Mouse (Mus musculus): ENCODE measurements around the gene Dusp22.

The Dusp22 gene

GRCm38 (mm10) chr13:30669277-30669676 is 9.5 kb downstream of the Dusp22 start:
- DNase-seq (ENCODE audit: low spot score): no peak

- no peak for DNase-seq (ENCODE audit: low spot score)
Observed at GRCm38 (mm10) chr13:30673878-30674277, 14.1 kb downstream of the Dusp22 start.

GRCm38 (mm10) chr13:30678822-30679221 is 19.0 kb downstream of the Dusp22 start:
- DNase-seq (ENCODE audit: low spot score): no peak

- DNase-seq (ENCODE audit: low spot score): peak; percentile 77
Observed at GRCm38 (mm10) chr13:30681866-30682265, 22.1 kb downstream of the Dusp22 start.

- no peak for DNase-seq (ENCODE audit: low spot score)
Observed at GRCm38 (mm10) chr13:30682328-30682727, 22.5 kb downstream of the Dusp22 start.

- no peak for DNase-seq (ENCODE audit: low spot score)
Observed at GRCm38 (mm10) chr13:30684614-30685122, 24.9 kb downstream of the Dusp22 start.

- DNase-seq (ENCODE audit: low spot score): peak; percentile 40
Observed at GRCm38 (mm10) chr13:30685957-30686356, 26.2 kb downstream of the Dusp22 start.

- DNase-seq (ENCODE audit: low spot score): no peak
Observed at GRCm38 (mm10) chr13:30688035-30688616, 28.3 kb downstream of the Dusp22 start.

GRCm38 (mm10) chr13:30689475-30689874 is 29.7 kb downstream of the Dusp22 start:
- no peak for DNase-seq (ENCODE audit: low spot score)

- DNase-seq (ENCODE audit: low spot score): no peak
Observed at GRCm38 (mm10) chr13:30691441-30692292, 31.9 kb downstream of the Dusp22 start.

GRCm38 (mm10) chr13:30692644-30693385 is 33.0 kb downstream of the Dusp22 start:
- DNase-seq (ENCODE audit: low spot score): no peak

- no peak for DNase-seq (ENCODE audit: low spot score)
Observed at GRCm38 (mm10) chr13:30695232-30695631, 35.4 kb downstream of the Dusp22 start.

- DNase-seq (ENCODE audit: low spot score): no peak
Observed at GRCm38 (mm10) chr13:30695890-30696289, 36.1 kb downstream of the Dusp22 start.

GRCm38 (mm10) chr13:30697880-30698279 is 38.1 kb downstream of the Dusp22 start:
- no peak for DNase-seq (ENCODE audit: low spot score)

- no peak for DNase-seq (ENCODE audit: low spot score)
Observed at GRCm38 (mm10) chr13:30702695-30703094, 42.9 kb downstream of the Dusp22 start.

- DNase-seq (ENCODE audit: low spot score): no peak
Observed at GRCm38 (mm10) chr13:30704246-30705095, 44.7 kb downstream of the Dusp22 start.

- DNase-seq (ENCODE audit: low spot score): no peak
Observed at GRCm38 (mm10) chr13:30711066-30711465, 51.3 kb downstream of the Dusp22 start.

GRCm38 (mm10) chr13:30711711-30712110 is 51.9 kb downstream of the Dusp22 start:
- DNase-seq (ENCODE audit: low spot score): no peak

GRCm38 (mm10) chr13:30712280-30712679 is 52.5 kb downstream of the Dusp22 start:
- DNase-seq (ENCODE audit: low spot score): no peak

GRCm38 (mm10) chr13:30713621-30714020 is 53.8 kb downstream of the Dusp22 start:
- DNase-seq (ENCODE audit: low spot score): no peak

- no peak for DNase-seq (ENCODE audit: low spot score)
Observed at GRCm38 (mm10) chr13:30714552-30714951, 54.8 kb downstream of the Dusp22 start.

GRCm38 (mm10) chr13:30715060-30715459 is 55.3 kb downstream of the Dusp22 start:
- no peak for DNase-seq (ENCODE audit: low spot score)

All from T-cell, adult 2 months (primary cell).